Mouse (Mus musculus) gastrocnemius, postnatal 25 days (tissue): ENCODE measurements around the gene Gm436. TPM values are rescaled to one million over a fixed set of nuclear protein-coding genes. Genes with fewer than 3 reads are reported as not detected.

Source experiments
- DNase-seq: peaks from one replicate; pipeline ENCODE4 v3.0.0; 2022
- long read RNA-seq, 2 experiments: library from polyadenylated mRNA; stranded (forward); transcript quantifications; one replicate each; pipeline ENCODE4 v2.0.0; 2021
- total RNA-seq, 2 experiments: library from RNA; stranded (reverse); gene quantifications; 1 replicate in 1 of 2; 2 replicates in 1 of 2; pipeline ENCODE4 v1.2.3; 2021

Gm436 gene
- total RNA-seq = not detected
- long read RNA-seq, experiment 1 = 0 reads
- long read RNA-seq, experiment 2 = 0 reads

- no peak for DNase-seq
These were observed at the start of gene Gm436 for GRCm38 (mm10) chr4:144686268-144686667. Gene Gm436, minus strand, starts transcription at chr4:144686368.

DNA sequence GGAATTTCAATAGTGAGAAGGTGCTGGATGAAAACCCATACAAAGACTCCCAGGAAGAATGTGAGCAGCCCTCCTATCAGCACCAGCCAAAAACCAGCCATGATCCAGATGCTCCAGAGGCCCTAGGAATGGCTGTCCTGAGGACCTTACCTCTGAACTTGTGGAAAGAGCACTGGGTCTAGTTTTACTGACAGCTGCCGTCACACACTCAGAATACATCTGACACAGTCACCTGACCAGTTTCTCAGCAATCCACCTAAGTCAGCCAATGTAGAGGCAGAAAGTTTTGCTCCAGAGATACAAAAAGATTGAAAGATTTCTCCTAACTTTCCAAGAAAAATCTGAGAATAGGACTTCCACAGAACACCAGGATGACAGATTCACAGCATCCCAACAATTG is 35.1 kb upstream of the Gm436 start, which contains the start of gene Gm13178:
Gm13178 (minus strand) TSS at position 101 of the 400 bp plus-strand sequence.
- no peak for DNase-seq

GRCm38 (mm10) chr4:144719691-144720090 is 33.5 kb upstream of the Gm436 start:
- DNase-seq = no peak

DNA sequence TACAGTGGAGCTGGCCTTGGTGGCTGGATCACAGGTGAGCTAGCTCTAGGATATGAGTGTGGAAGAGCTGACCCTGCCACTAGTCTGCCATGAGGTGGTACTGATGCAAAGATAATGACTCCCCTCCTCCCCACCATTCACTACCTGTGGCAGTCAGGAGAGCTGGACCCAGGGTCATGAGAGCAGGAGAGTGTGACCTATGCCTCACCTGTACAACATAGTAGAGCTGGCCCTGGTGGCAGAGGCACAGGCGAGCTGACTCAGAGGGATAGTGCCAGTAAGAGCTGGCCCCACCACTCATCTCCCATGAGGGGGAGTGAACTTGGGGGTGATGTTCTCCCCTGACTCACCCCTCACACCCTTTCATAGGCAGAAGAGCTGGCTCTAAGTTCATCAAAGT is 32.1 kb upstream of the Gm436 start:
- DNase-seq = no peak

GRCm38 (mm10) chr4:144638263-144638662 is 47.9 kb downstream of the Gm436 start:
- no peak for DNase-seq

Other genes starting within 250 kb of the Gm436 start
- gene 1700012P22Rik, start 247.6 kb downstream of the Gm436 start, total RNA-seq = not detected
- gene Gm9944, start 233.1 kb downstream of the Gm436 start, total RNA-seq = not detected
- gene Aadacl3, start 222.6 kb downstream of the Gm436 start, total RNA-seq = not detected
- not detected for gene 9430007A20Rik, start 166.5 kb downstream of the Gm436 start, total RNA-seq
- not detected for gene Gm13124, start 121.2 kb downstream of the Gm436 start, total RNA-seq
- not detected for gene Aadacl4, start 72.7 kb downstream of the Gm436 start, total RNA-seq
- not detected for gene Gm13178, start 35.0 kb upstream of the Gm436 start, total RNA-seq
- gene Gm438, start 100.2 kb upstream of the Gm436 start, total RNA-seq = not detected
- 10 to 100 TPM; 33.3 to 44.8 TPM for gene Dhrs3, start 206.5 kb upstream of the Gm436 start, total RNA-seq